Mouse (Mus musculus) liver, postnatal 0 days (tissue): ENCODE data around the gene Cenpa.

Source experiments
- CTCF ChIP-seq: sonication (generic); IDR thresholded peaks from 2 replicates; pipeline ENCODE4 v1.5.1; 2016; ENCODE audit warnings: antibody characterized with exemption, low read depth
- EP300 ChIP-seq: IDR thresholded peaks from 2 replicates; pipeline ENCODE4 v1.6.1; 2016; ENCODE audit warnings: antibody characterized with exemption, low read depth, mild to moderate bottlenecking

GRCm38 (mm10) chr5:30676800-30677199, 10.2 kb downstream of the Cenpa start:
- TF ChIP-seq CTCF, result no peak
- no peak for TF ChIP-seq EP300
